12 mouse cellular contexts compared by ENCODE assay signal in genomic region chr11:55136770-55137547, GRCm38 (mm10). TPM values are rescaled to one million over a fixed set of nuclear protein-coding genes. Genes with fewer than 3 reads are reported as not detected.
DNase-seq lines count a peak whose midpoint lies in the region; ATAC-seq and TF ChIP-seq lines count a peak whose summit lies in the region.
"Had no signal": no experiment of that assay in that cellular context is flagged by ENCODE, and none has a peak within 500 bp of the region (broad histone marks: within the 10 kb centered on the region; RNA-seq: fewer than 3 reads in every experiment).

No protein-coding gene starts in this region.

- H3K36me3 ChIP-seq in ES-Bruce4 (ENCODE audit: control insufficient read depth, insufficient read depth, low read length, poor library complexity, severe bottlenecking), result no peaks in the 10 kb centered on the region
- H3K36me3 ChIP-seq in intestine, embryonic 16.5 days (ENCODE audit: control insufficient read depth, insufficient read depth, low read length), result no peaks in the 10 kb centered on the region
- H3K36me3 ChIP-seq in kidney, embryonic 16.5 days (ENCODE audit: insufficient read depth, low read length), result no peaks in the 10 kb centered on the region
- H3K36me3 ChIP-seq: neural tube, embryonic 13.5 days had no signal

- DNase-seq in left cerebral cortex, postnatal 14 days (ENCODE audit: low spot score in 2 of 2), result peak; percentile 19 to 40
- no peak for DNase-seq in left cerebral cortex, adult 11 months (ENCODE audit: low spot score)
- peak; percentile 92 for DNase-seq in thymus, postnatal 0 days (ENCODE audit: low spot score)
- no peak for DNase-seq in frontal cortex, adult 2 months (ENCODE audit: extremely low spot score in 1 of 2, low spot score in 1 of 2)

- H3K4me1 ChIP-seq in ES-Bruce4 (ENCODE audit: control insufficient read depth, insufficient read depth, low read length), result peaks cover 2% of the 10 kb centered on the region
- H3K4me1 ChIP-seq in intestine, embryonic 16.5 days (ENCODE audit: control insufficient read depth, insufficient read depth, low read length), result no peaks in the 10 kb centered on the region
- H3K4me1 ChIP-seq in kidney, embryonic 16.5 days (ENCODE audit: insufficient read depth, low read length), result no peaks in the 10 kb centered on the region
- H3K4me1 ChIP-seq: forebrain, embryonic 13.5 days; neural tube, embryonic 13.5 days had no signal

- H3K9me3 ChIP-seq in ES-Bruce4 (replicated peaks; ENCODE audit: control insufficient read depth, insufficient read depth, low read length, poor library complexity, severe bottlenecking), result no peaks in the 10 kb centered on the region
- H3K9me3 ChIP-seq in intestine, embryonic 16.5 days (ENCODE audit: control insufficient read depth, low read length), result no peaks in the 10 kb centered on the region
- H3K9me3 ChIP-seq in kidney, embryonic 16.5 days (ENCODE audit: low read length), result no peaks in the 10 kb centered on the region
- H3K9me3 ChIP-seq: forebrain, embryonic 13.5 days; neural tube, embryonic 13.5 days had no signal

- no peak for TF ChIP-seq POLR2A in ES-Bruce4 (IDR thresholded peaks at IDR 0.05; ENCODE audit: insufficient read depth, low read length)

- peak overlapping the region; percentile 58 for H3K27ac ChIP-seq in ES-Bruce4 (ENCODE audit: insufficient read depth, low read length)
- H3K27ac ChIP-seq in intestine, embryonic 16.5 days (ENCODE audit: low read length), result no peak overlapping the region
- H3K27ac ChIP-seq in kidney, embryonic 16.5 days (ENCODE audit: low read length), result no peak overlapping the region
- H3K27ac ChIP-seq: forebrain, embryonic 13.5 days; neural tube, embryonic 13.5 days had no signal

- no peaks in the 10 kb centered on the region for H3K27me3 ChIP-seq in ES-Bruce4 (ENCODE audit: control insufficient read depth, insufficient read depth, low read length, poor library complexity, severe bottlenecking)
- no peaks in the 10 kb centered on the region for H3K27me3 ChIP-seq in intestine, embryonic 16.5 days (replicated peaks; ENCODE audit: control insufficient read depth, insufficient read depth, low read length)
- H3K27me3 ChIP-seq in kidney, embryonic 16.5 days (ENCODE audit: insufficient read depth, low read length), result no peaks in the 10 kb centered on the region
- H3K27me3 ChIP-seq: forebrain, embryonic 13.5 days; neural tube, embryonic 13.5 days had no signal

- intact Hi-C loops in left cerebral cortex, postnatal 14 days (cut with DNase I), result no loop called here

- WGBS in intestine, embryonic 16.5 days, result 78% methylated on average over 15 of the region's 15 CpGs
- WGBS in kidney, embryonic 16.5 days, result 82% methylated on average over 15 of the region's 15 CpGs

- no peak overlapping the region for H3K9ac ChIP-seq in ES-Bruce4 (ENCODE audit: low read depth, poor library complexity, severe bottlenecking)
- no peak overlapping the region for H3K9ac ChIP-seq in intestine, embryonic 16.5 days (ENCODE audit: low read depth, low read length)
- H3K9ac ChIP-seq in kidney, embryonic 16.5 days (replicated peaks; ENCODE audit: low read length), result no peak overlapping the region
- H3K9ac ChIP-seq: forebrain, embryonic 13.5 days; neural tube, embryonic 13.5 days had no signal

- H3K4me3 ChIP-seq in ES-Bruce4 (ENCODE audit: low read depth, low read length), result 0 out of 2 replicates have a peak overlapping the region, but pooled peaks have one; percentile 2
- H3K4me3 ChIP-seq in intestine, embryonic 16.5 days (ENCODE audit: low read length), result no peak overlapping the region
- no peak overlapping the region for H3K4me3 ChIP-seq in kidney, embryonic 16.5 days (ENCODE audit: low read length)
- H3K4me3 ChIP-seq: forebrain, embryonic 13.5 days; neural tube, embryonic 13.5 days had no signal

- TF ChIP-seq EP300 in ES-Bruce4 (IDR thresholded peaks at IDR 0.05; ENCODE audit: insufficient read depth, low read depth, low read length), result 0 out of 2 replicates have a peak, but pooled peaks have one; percentile 46

- peak; percentile 97 for ATAC-seq in monocyte, adult 5-6 weeks (replicated peaks; ENCODE audit: insufficient number of reproducible peaks, low FRiP score, low TSS enrichment, poor library complexity, severe bottlenecking)
- no peak for ATAC-seq in intestine, embryonic 16.5 days
- ATAC-seq in kidney, embryonic 16.5 days (ENCODE audit: low FRiP score, low TSS enrichment), result no peak
- ATAC-seq: forebrain, embryonic 13.5 days; intestine, postnatal 0 days had no signal

- no peak overlapping the region for H3K4me2 ChIP-seq in intestine, embryonic 16.5 days (ENCODE audit: low read depth, low read length)
- H3K4me2 ChIP-seq in kidney, embryonic 16.5 days (replicated peaks; ENCODE audit: low read depth, low read length), result no peak overlapping the region
- H3K4me2 ChIP-seq: forebrain, embryonic 13.5 days; neural tube, embryonic 13.5 days had no signal

- no peak for TF ChIP-seq CTCF in ES-Bruce4 (IDR thresholded peaks at IDR 0.05; ENCODE audit: low read depth, low read length)

RNA-seq across cellular contexts. Expression of gene Slc36a3, which starts 14.5 kb away (rescaled TPM):
- total RNA-seq in left cerebral cortex, postnatal 14 days (2021), result not detected
- not detected in 2 replicates for polyA plus RNA-seq in ES-Bruce4 (2011; ENCODE audit: insufficient read depth, insufficient read length, low read depth, missing spikeins)
- total RNA-seq in monocyte, adult 5-6 weeks (2017), result not detected in 3 replicates
- polyA plus RNA-seq in thymus, postnatal 0 days (2015; fragmentation: Nextera tagmentation; extraction: Ambion mirVana), result 0.08 and 0.18 TPM in 2 replicates
- not detected in 2 replicates for polyA plus RNA-seq in frontal cortex, adult 2 months (2012; rRNA removed)
- polyA plus RNA-seq in intestine, embryonic 16.5 days (2015; fragmentation: Nextera tagmentation; extraction: Ambion mirVana), result not detected in 2 replicates
- not detected in 2 replicates for polyA plus RNA-seq in kidney, embryonic 16.5 days (2015; fragmentation: Nextera tagmentation; extraction: Ambion mirVana)
- total RNA-seq: left cerebral cortex, postnatal 36 days had no signal
- polyA plus RNA-seq: forebrain, embryonic 13.5 days; intestine, postnatal 0 days; neural tube, embryonic 13.5 days had no signal

RNA-seq across cellular contexts. Expression of gene Gm2a, which starts 39.0 kb away (rescaled TPM):
- 10 to 100 TPM; 48.6 to 49.2 TPM for total RNA-seq in left cerebral cortex, postnatal 14 days (2021)
- 24.7 and 24.9 TPM in 2 replicates for polyA plus RNA-seq in ES-Bruce4 (2011; ENCODE audit: insufficient read depth, insufficient read length, low read depth, missing spikeins)
- total RNA-seq in monocyte, adult 5-6 weeks (2017), result 182 to 271 TPM (median 223 TPM) in 3 replicates
- 27.4 and 30.4 TPM in 2 replicates for polyA plus RNA-seq in thymus, postnatal 0 days (2015; fragmentation: Nextera tagmentation; extraction: Ambion mirVana)
- polyA plus RNA-seq in frontal cortex, adult 2 months (2012; rRNA removed), result 41.3 and 45.6 TPM in 2 replicates
- polyA plus RNA-seq in intestine, embryonic 16.5 days (2015; fragmentation: Nextera tagmentation; extraction: Ambion mirVana), result 20.3 and 21.7 TPM in 2 replicates
- polyA plus RNA-seq in kidney, embryonic 16.5 days (2015; fragmentation: Nextera tagmentation; extraction: Ambion mirVana), result 38.0 and 39.7 TPM in 2 replicates

RNA-seq across cellular contexts. Expression of gene Slc36a2, which starts 47.9 kb away (rescaled TPM):
- total RNA-seq in left cerebral cortex, postnatal 14 days (2021), result under 1 TPM; 0.26 to 0.42 TPM
- not detected in 2 replicates for polyA plus RNA-seq in ES-Bruce4 (2011; ENCODE audit: insufficient read depth, insufficient read length, low read depth, missing spikeins)
- total RNA-seq in monocyte, adult 5-6 weeks (2017), result not detected in 3 replicates
- polyA plus RNA-seq in thymus, postnatal 0 days (2015; fragmentation: Nextera tagmentation; extraction: Ambion mirVana), result 0.24 and 0.53 TPM in 2 replicates
- 2.0 and 2.5 TPM in 2 replicates for polyA plus RNA-seq in frontal cortex, adult 2 months (2012; rRNA removed)
- 0.32 and 0.70 TPM in 2 replicates for polyA plus RNA-seq in intestine, embryonic 16.5 days (2015; fragmentation: Nextera tagmentation; extraction: Ambion mirVana)
- polyA plus RNA-seq in kidney, embryonic 16.5 days (2015; fragmentation: Nextera tagmentation; extraction: Ambion mirVana), result 0.61 and 0.81 TPM in 2 replicates
- polyA plus RNA-seq: intestine, postnatal 0 days had no signal

RNA-seq across cellular contexts. Expression of gene Ccdc69, which starts 59.0 kb away (rescaled TPM):
- under 1 TPM; 0.27 to 0.55 TPM for total RNA-seq in left cerebral cortex, postnatal 14 days (2021)
- polyA plus RNA-seq in ES-Bruce4 (2011; ENCODE audit: insufficient read depth, insufficient read length, low read depth, missing spikeins), result not detected in 2 replicates
- 41.1 to 55.7 TPM (median 42.3 TPM) in 3 replicates for total RNA-seq in monocyte, adult 5-6 weeks (2017)
- 25.4 and 26.8 TPM in 2 replicates for polyA plus RNA-seq in thymus, postnatal 0 days (2015; fragmentation: Nextera tagmentation; extraction: Ambion mirVana)
- polyA plus RNA-seq in frontal cortex, adult 2 months (2012; rRNA removed), result 0.94 and 1.2 TPM in 2 replicates
- 2.3 and 3.0 TPM in 2 replicates for polyA plus RNA-seq in intestine, embryonic 16.5 days (2015; fragmentation: Nextera tagmentation; extraction: Ambion mirVana)
- polyA plus RNA-seq in kidney, embryonic 16.5 days (2015; fragmentation: Nextera tagmentation; extraction: Ambion mirVana), result 3.0 and 3.6 TPM in 2 replicates

Comparison
In these comparisons a context has a peak if more than half of its experiments do, and no peak if none do; other contexts are left out.
1. DNase-seq: peak in left cerebral cortex, postnatal 14 days (2 of 2) and thymus, postnatal 0 days (single experiment); none in left cerebral cortex, adult 11 months (single experiment) and frontal cortex, adult 2 months (0 of 2).